Mouse (Mus musculus): ENCODE measurements around the gene Ly6g6d.

Gene Ly6g6d

GRCm38 (mm10) chr17:35068213-35068914 lies 9.5 kb downstream of the Ly6g6d start:
- DNase-seq (ENCODE audit: low spot score), result no peak

GRCm38 (mm10) chr17:35066084-35066483 lies 11.8 kb downstream of the Ly6g6d start, which contains the start of gene Mpig6b:
Gene Mpig6b, minus strand, starts transcription at chr17:35066184.
- no peak for DNase-seq (ENCODE audit: low spot score)

- peak; percentile 87 for DNase-seq (ENCODE audit: low spot score)
These were observed 12.6 kb downstream of the Ly6g6d start, which contains the start of gene Ly6g6c for GRCm38 (mm10) chr17:35064951-35065947. Gene Ly6g6c, plus strand, starts transcription at chr17:35065388.

- no peak for DNase-seq (ENCODE audit: low spot score)
These were observed 13.4 kb downstream of the Ly6g6d start for GRCm38 (mm10) chr17:35064378-35064877.

- no peak for DNase-seq (ENCODE audit: low spot score)
These were observed 14.4 kb downstream of the Ly6g6d start for GRCm38 (mm10) chr17:35063466-35063865.

- no peak for DNase-seq (ENCODE audit: low spot score)
These were observed 16.6 kb downstream of the Ly6g6d start for GRCm38 (mm10) chr17:35061299-35061698.

GRCm38 (mm10) chr17:35060737-35061297 lies 17.0 kb downstream of the Ly6g6d start:
- DNase-seq (ENCODE audit: low spot score), result no peak

GRCm38 (mm10) chr17:35060071-35060470 lies 17.8 kb downstream of the Ly6g6d start:
- no peak for DNase-seq (ENCODE audit: low spot score)

- peak; percentile 92 for DNase-seq (ENCODE audit: low spot score)
These were observed 18.7 kb downstream of the Ly6g6d start, which contains the start of gene Ddah2 for GRCm38 (mm10) chr17:35058911-35059892. Gene Ddah2, plus strand, starts transcription at chr17:35059035.

GRCm38 (mm10) chr17:35058316-35058715 lies 19.5 kb downstream of the Ly6g6d start:
- no peak for DNase-seq (ENCODE audit: low spot score)

GRCm38 (mm10) chr17:35057090-35057489 lies 20.8 kb downstream of the Ly6g6d start:
- DNase-seq (ENCODE audit: low spot score), result no peak

- no peak for DNase-seq (ENCODE audit: low spot score)
These were observed 22.0 kb downstream of the Ly6g6d start for GRCm38 (mm10) chr17:35055691-35056495.

GRCm38 (mm10) chr17:35052271-35052798 lies 25.5 kb downstream of the Ly6g6d start:
- DNase-seq (ENCODE audit: low spot score), result no peak

- DNase-seq (ENCODE audit: low spot score), result peak; percentile 90
These were observed 26.4 kb downstream of the Ly6g6d start for GRCm38 (mm10) chr17:35051156-35052086.

- peak; percentile 87 for DNase-seq (ENCODE audit: low spot score)
These were observed 27.6 kb downstream of the Ly6g6d start for GRCm38 (mm10) chr17:35050126-35050750.

- DNase-seq (ENCODE audit: low spot score), result peak; percentile 70
These were observed 28.3 kb downstream of the Ly6g6d start, which contains the start of gene Clic1 for GRCm38 (mm10) chr17:35049561-35050016. Gene Clic1, plus strand, starts transcription at chr17:35049966.

- no peak for DNase-seq (ENCODE audit: low spot score)
These were observed 28.9 kb downstream of the Ly6g6d start for GRCm38 (mm10) chr17:35048932-35049440.

Measured in lung, postnatal 25 days (tissue).